Mouse (Mus musculus) liver, postnatal 0 days (tissue): ENCODE measurements around the gene Yy1. TPM values are rescaled to one million over a fixed set of nuclear protein-coding genes. Genes with fewer than 3 reads are reported as not detected.
A peak's percentile ranks its signal among the peaks of the same experiment; 100 is the strongest.

Source experiments
- ATAC-seq: fragments of 200-750 bp; cut with Nextera tagmentation; 2 replicates; pipeline ENCODE4 v1.8.0; 2017; ENCODE audit warnings: mild to moderate bottlenecking, moderate library complexity
- DNase-seq: peaks from one replicate; pipeline ENCODE4 v3.0.0-alpha.2; 2016
- H3K27ac ChIP-seq: fragments of 300-500 bp; sonication (generic); 2 replicates; pipeline ENCODE4 v1.5.1; 2014; ENCODE audit warnings: antibody characterized with exemption, moderate library complexity, mild to moderate bottlenecking, low read depth
- H3K27me3 ChIP-seq: fragments of 300-500 bp; sonication (generic); 2 replicates; pipeline ENCODE4 v1.6.1; 2014; ENCODE audit warnings: low read length, control low read depth, mixed read lengths; ENCODE audit not compliant: insufficient read depth
- H3K36me3 ChIP-seq: fragments of 300-500 bp; sonication (generic); replicated peaks from 2 replicates; pipeline ENCODE4 v1.6.1; 2014; ENCODE audit warnings: mild to moderate bottlenecking, control low read depth, low read length, moderate library complexity, mixed read lengths; ENCODE audit not compliant: insufficient read depth
- H3K4me1 ChIP-seq: fragments of 300-500 bp; sonication (generic); 2 replicates; pipeline ENCODE4 v1.6.1; 2014; ENCODE audit warnings: antibody characterized with exemption, mild to moderate bottlenecking, control low read depth; ENCODE audit not compliant: insufficient read depth
- H3K4me2 ChIP-seq: fragments of 300-500 bp; sonication (generic); 2 replicates; pipeline ENCODE4 v1.6.1; 2014; ENCODE audit warnings: low read depth, mild to moderate bottlenecking, low read length, moderate library complexity, mixed read lengths
- H3K4me3 ChIP-seq: fragments of 300-500 bp; sonication (generic); 2 replicates; pipeline ENCODE4 v1.5.1; 2014; ENCODE audit warnings: low read depth, low read length
- H3K9ac ChIP-seq: fragments of 300-500 bp; sonication (generic); replicated peaks from 2 replicates; pipeline ENCODE4 v1.6.1; 2014; ENCODE audit warnings: mild to moderate bottlenecking, moderate library complexity
- H3K9me3 ChIP-seq: fragments of 300-500 bp; sonication (generic); 2 replicates; pipeline ENCODE4 v1.6.1; 2016; ENCODE audit warnings: mild to moderate bottlenecking, control low read depth, low read length, mixed read lengths
- CTCF ChIP-seq: sonication (generic); IDR thresholded peaks from 2 replicates; pipeline ENCODE4 v1.5.1; 2016; ENCODE audit warnings: antibody characterized with exemption, low read depth
- EP300 ChIP-seq: IDR thresholded peaks from 2 replicates; pipeline ENCODE4 v1.6.1; 2016; ENCODE audit warnings: antibody characterized with exemption, low read depth, mild to moderate bottlenecking
- WGBS: fragments of 180-500 bp; shearing (Covaris S2); extraction: QIAGEN DNeasy Blood & Tissue Kit; methylation state at CpG from one replicate; pipeline ENCODE4 v1.1.7; 2014; ENCODE audit not compliant: insufficient replicate concordance; 5-methylcytosine and 5-hydroxymethylcytosine counted together
- polyA plus RNA-seq: library from polyadenylated mRNA; unstranded; fragments of >200 nt; fragmentation: Nextera tagmentation; extraction: Ambion mirVana; gene quantifications from 2 replicates; pipeline ENCODE4 v1.2.1, GENCODE M21; 2015

The Yy1 gene
- polyA plus RNA-seq, 1 experiment from 2014 or later, result 5.3 TPM

GRCm38 (mm10) chr12:108787329-108787728 is 5.4 kb upstream of the Yy1 start:
- H3K27me3 ChIP-seq, result no peaks in the 10 kb centered on the region
- no peak overlapping the region for H3K4me3 ChIP-seq
- H3K36me3 ChIP-seq, result no peaks in the 10 kb centered on the region
- no peak for TF ChIP-seq EP300
- TF ChIP-seq CTCF, result no peak
- H3K9me3 ChIP-seq, result no peaks in the 10 kb centered on the region
- no peak for ATAC-seq
- peaks cover 15% of the 10 kb centered on the region for H3K4me1 ChIP-seq
- H3K27ac ChIP-seq, result no peak overlapping the region
- no peak overlapping the region for H3K4me2 ChIP-seq
- H3K9ac ChIP-seq, result no peak overlapping the region
- 76% methylated on average over 2 of the region's 2 CpGs for WGBS
- DNase-seq, result no peak

GRCm38 (mm10) chr12:108792152-108792545 is 624 bp upstream of the Yy1 start:
- Histone ChIP-seq H3K4me2 (peak overlapping the region; percentile 63), H3K4me1 (peaks cover 23% of the 10 kb centered on the region), H3K27ac (peak overlapping the region; percentile 100), H3K9ac (peak overlapping the region; percentile 91), H3K36me3 (no peaks in the 10 kb centered on the region), H3K9me3 (no peaks in the 10 kb centered on the region), H3K4me3 (peak overlapping the region; percentile 98), H3K27me3 (no peaks in the 10 kb centered on the region)
- peak; percentile 24 for TF ChIP-seq CTCF
- TF ChIP-seq EP300, result peak; percentile 61; the same call in 1 of the 2 replicates
- ATAC-seq, result peak; percentile 52
- peak; percentile 90 for DNase-seq
- WGBS, result under 1% methylated on average over 52 of the region's 52 CpGs

GRCm38 (mm10) chr12:108793453-108793941 is 724 bp downstream of the Yy1 start:
- 1% methylated on average over 41 of the region's 71 CpGs for WGBS
- peak; percentile 50 for DNase-seq
- Histone ChIP-seq H3K9ac (peak overlapping the region; percentile 87), H3K4me3 (peak overlapping the region; percentile 98), H3K27me3 (no peaks in the 10 kb centered on the region), H3K36me3 (no peaks in the 10 kb centered on the region), H3K4me2 (peak overlapping the region; percentile 83), H3K9me3 (no peaks in the 10 kb centered on the region), H3K4me1 (peaks cover 32% of the 10 kb centered on the region), H3K27ac (peak overlapping the region; percentile 100)
- no peak for ATAC-seq
- no peak for TF ChIP-seq CTCF
- no peak for TF ChIP-seq EP300

- Histone ChIP-seq H3K4me1 (peaks cover 37% of the 10 kb centered on the region), H3K4me3 (peak overlapping the region; percentile 98), H3K9me3 (no peaks in the 10 kb centered on the region), H3K27me3 (no peaks in the 10 kb centered on the region), H3K36me3 (no peaks in the 10 kb centered on the region), H3K27ac (peak overlapping the region; percentile 100), H3K9ac (peak overlapping the region; percentile 87), H3K4me2 (peak overlapping the region; percentile 83)
- 3% methylated on average over 80 of the region's 94 CpGs for WGBS
- DNase-seq (peak; percentile 89), ATAC-seq (peak; percentile 59)
- no peak for TF ChIP-seq CTCF
- TF ChIP-seq EP300, result no peak
Measured at GRCm38 (mm10) chr12:108794078-108794711, 1.4 kb downstream of the Yy1 start.

GRCm38 (mm10) chr12:108794979-108795537 is 2.3 kb downstream of the Yy1 start:
- TF ChIP-seq EP300, result peak; percentile 5; the same call in 1 of the 2 replicates
- TF ChIP-seq CTCF, result no peak
- H3K9ac ChIP-seq, result peak overlapping the region; percentile 87
- peak overlapping the region; percentile 100 for H3K27ac ChIP-seq
- DNase-seq (no peak), ATAC-seq (no peak)
- H3K4me3 ChIP-seq, result peak overlapping the region; percentile 98
- H3K36me3 ChIP-seq, result no peaks in the 10 kb centered on the region
- WGBS, result 5% methylated on average over 9 of the region's 9 CpGs
- no peaks in the 10 kb centered on the region for H3K9me3 ChIP-seq
- H3K4me1 ChIP-seq, result peaks cover 38% of the 10 kb centered on the region
- peak overlapping the region; percentile 83 for H3K4me2 ChIP-seq
- no peaks in the 10 kb centered on the region for H3K27me3 ChIP-seq

GRCm38 (mm10) chr12:108801613-108802012 is 8.8 kb downstream of the Yy1 start:
- no peak overlapping the region for H3K9ac ChIP-seq
- peaks cover 23% of the 10 kb centered on the region for H3K4me1 ChIP-seq
- H3K4me2 ChIP-seq, result no peak overlapping the region
- TF ChIP-seq EP300 (no peak), CTCF (no peak)
- no peaks in the 10 kb centered on the region for H3K27me3 ChIP-seq
- no peak overlapping the region for H3K27ac ChIP-seq
- H3K9me3 ChIP-seq, result no peaks in the 10 kb centered on the region
- DNase-seq, result no peak
- no peak overlapping the region for H3K4me3 ChIP-seq
- H3K36me3 ChIP-seq, result peaks cover 9% of the 10 kb centered on the region; the same call in 1 of the 2 replicates
- WGBS, result 81% methylated on average over 2 of the region's 2 CpGs
- ATAC-seq, result no peak
